Mouse (Mus musculus) liver, adult 2 months (tissue): ENCODE data around the gene Evx1.

ENCODE experiments used
- CTCF ChIP-seq: fragments of 200-500 bp; IDR thresholded peaks from 2 replicates; pipeline ENCODE4 v1.5.1; 2011; ENCODE audit warnings: low read depth, low read length, control low read depth
- POLR2A ChIP-seq: fragments of 200-500 bp; IDR thresholded peaks from 2 replicates; pipeline ENCODE4 v1.6.1; 2011; ENCODE audit warnings: low read length, control low read depth; ENCODE audit not compliant: insufficient read depth; ENCODE audit errors: extremely low read depth

DNA sequence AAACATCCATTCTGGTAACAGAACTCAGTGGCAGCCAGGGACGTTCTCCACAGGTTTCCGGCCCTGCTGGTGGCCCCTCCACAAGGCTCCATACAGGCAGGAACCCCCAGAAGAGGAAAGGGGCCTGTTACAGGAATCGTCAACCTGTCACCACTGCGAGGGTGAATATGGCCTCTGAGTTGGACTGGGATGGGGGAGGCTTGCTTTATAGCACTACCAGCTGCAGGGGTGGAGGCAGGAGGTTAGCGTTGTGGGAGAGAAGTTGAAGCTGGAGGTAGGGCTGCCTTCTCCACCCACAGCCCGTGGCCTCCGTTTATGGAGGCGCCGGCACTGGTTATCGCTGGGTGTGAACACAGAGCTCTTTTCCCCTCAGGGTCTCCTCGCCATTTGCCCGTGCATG is 32.2 kb upstream of the Evx1 start:
- TF ChIP-seq CTCF, result no peak
- TF ChIP-seq POLR2A, result no peak
